Mouse (Mus musculus) neural tube, embryonic 11.5 days (tissue): ENCODE results near the gene Pth2. TPM values are rescaled to one million over a fixed set of nuclear protein-coding genes. Genes with fewer than 3 reads are reported as not detected.

ENCODE experiments used
- ATAC-seq: fragments of 200-750 bp; cut with Nextera tagmentation; 2 replicates; pipeline ENCODE4 v1.8.0; 2017; ENCODE audit warnings: moderate number of reproducible peaks, mild to moderate bottlenecking, moderate TSS enrichment, moderate library complexity; ENCODE audit not compliant: insufficient read depth, low FRiP score, low TSS enrichment
- DNase-seq: peaks from one replicate; pipeline ENCODE4 v3.0.0-alpha.2; 2015; ENCODE audit warnings: low spot score
- H3K27ac ChIP-seq: fragments of 300-500 bp; sonication (generic); 2 replicates; pipeline ENCODE4 v1.5.1; 2014; ENCODE audit warnings: low read depth, mild to moderate bottlenecking, low read length
- H3K27me3 ChIP-seq: fragments of 300-500 bp; sonication (generic); 2 replicates; pipeline ENCODE4 v1.6.1; 2014; ENCODE audit warnings: mild to moderate bottlenecking, low read length, mixed read lengths; ENCODE audit not compliant: control insufficient read depth, insufficient read depth
- H3K36me3 ChIP-seq: fragments of 300-500 bp; sonication (generic); 2 replicates; pipeline ENCODE4 v1.6.1; 2014; ENCODE audit warnings: mild to moderate bottlenecking, low read length, moderate library complexity, mixed read lengths; ENCODE audit not compliant: control insufficient read depth, insufficient read depth
- H3K4me1 ChIP-seq: fragments of 300-500 bp; sonication (generic); 2 replicates; pipeline ENCODE4 v1.6.1; 2014; ENCODE audit warnings: low read length, mixed read lengths; ENCODE audit not compliant: control insufficient read depth, insufficient read depth
- H3K4me2 ChIP-seq: fragments of 300-500 bp; sonication (generic); 2 replicates; pipeline ENCODE4 v1.6.1; 2014; ENCODE audit warnings: low read depth, mild to moderate bottlenecking, moderate library complexity
- H3K4me3 ChIP-seq: fragments of 300-500 bp; sonication (generic); 2 replicates; pipeline ENCODE4 v1.5.1; 2014; ENCODE audit warnings: low read depth, low read length
- H3K9ac ChIP-seq: fragments of 300-500 bp; sonication (generic); 2 replicates; pipeline ENCODE4 v1.6.1; 2014; ENCODE audit warnings: mild to moderate bottlenecking, low read length
- H3K9me3 ChIP-seq: fragments of 300-500 bp; sonication (generic); 2 replicates; pipeline ENCODE4 v1.6.1; 2016; ENCODE audit warnings: low read length; ENCODE audit not compliant: control insufficient read depth
- WGBS: fragments of 180-500 bp; shearing (Covaris S2); extraction: QIAGEN DNeasy Blood & Tissue Kit; methylation state at CpG from one replicate; pipeline ENCODE4 v1.1.7; 2014; 5-methylcytosine and 5-hydroxymethylcytosine counted together
- polyA plus RNA-seq: library from polyadenylated mRNA; unstranded; fragments of >200 nt; fragmentation: Nextera tagmentation; extraction: Ambion mirVana; gene quantifications from 2 replicates; pipeline ENCODE4 v1.2.1, GENCODE M21; 2014

Pth2 gene
- polyA plus RNA-seq = not detected in 2 replicates

DNA sequence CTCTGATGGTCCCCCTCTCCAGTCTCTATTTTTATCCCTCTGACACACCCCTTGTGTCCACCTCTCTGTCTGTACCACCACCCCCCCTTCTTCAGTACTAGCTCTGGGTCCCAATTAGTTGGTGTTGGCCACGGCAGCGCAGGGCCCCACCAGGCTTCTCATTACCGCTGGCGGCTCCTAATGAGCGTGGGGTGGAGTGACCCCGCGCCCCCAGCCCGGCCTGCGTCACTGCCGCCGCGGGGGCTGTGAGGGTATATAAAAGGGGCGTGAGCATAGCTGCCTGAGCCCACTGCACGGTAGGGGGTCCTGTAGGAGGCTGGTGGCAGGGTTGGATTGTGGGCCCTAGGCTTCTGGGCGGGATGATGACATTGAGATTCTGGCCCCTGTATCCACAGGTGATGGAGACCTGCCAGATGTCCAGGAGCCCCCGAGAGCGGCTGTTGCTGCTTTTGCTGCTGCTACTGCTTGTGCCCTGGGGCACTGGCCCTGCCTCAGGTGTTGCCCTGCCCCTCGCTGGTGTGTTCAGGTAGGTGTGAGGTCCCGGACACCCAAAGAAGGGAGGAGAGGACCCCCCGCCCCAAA is at the start of gene Pth2:
Pth2 (plus strand) TSS at position 100 of the 582 bp plus-strand sequence.
- H3K4me2 ChIP-seq = no peak within 1 kb of the TSS; the same call in 1 of the 2 replicates
- no peak within 1 kb of the TSS for H3K27ac ChIP-seq
- no peak within 1 kb of the TSS for H3K9ac ChIP-seq
- H3K4me1 ChIP-seq = peaks cover 8% of the 10 kb centered on the region
- H3K4me3 ChIP-seq = peak within 1 kb of the TSS; percentile 10; the same call in 1 of the 2 replicates
- WGBS = 16% methylated on average over 19 of the region's 20 CpGs
- ATAC-seq (no peak), DNase-seq (no peak)
- H3K36me3 ChIP-seq = no peaks in the 10 kb centered on the region
- no peaks in the 10 kb centered on the region for H3K9me3 ChIP-seq
- H3K27me3 ChIP-seq = peaks cover 95% of the 10 kb centered on the region

DNA sequence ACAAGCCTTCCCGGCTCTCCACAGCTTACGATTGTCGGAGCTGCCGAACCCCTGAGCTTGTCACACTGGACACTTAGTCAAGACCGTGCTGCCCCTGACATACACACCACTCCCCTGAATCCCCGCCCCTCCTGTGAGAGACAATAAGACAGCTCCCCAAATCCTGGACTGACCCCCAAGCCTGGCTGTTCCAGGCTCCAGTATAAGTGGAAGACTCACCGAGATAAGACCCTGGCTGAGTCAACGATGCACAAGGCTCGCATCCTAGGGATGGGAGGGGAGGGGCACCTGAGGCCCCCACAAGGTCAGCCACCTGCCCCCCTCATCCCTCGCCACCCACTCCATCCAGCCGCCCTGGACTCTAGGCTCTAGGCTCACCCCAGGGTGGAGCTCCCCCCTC is 48.9 kb upstream of the Pth2 start:
- H3K4me1 ChIP-seq = peaks cover 9% of the 10 kb centered on the region
- no peak overlapping the region for H3K4me2 ChIP-seq
- H3K9ac ChIP-seq = no peak overlapping the region
- H3K36me3 ChIP-seq = peaks cover 7% of the 10 kb centered on the region
- H3K27me3 ChIP-seq = no peaks in the 10 kb centered on the region
- H3K4me3 ChIP-seq = no peak overlapping the region
- H3K27ac ChIP-seq = no peak overlapping the region
- 84% methylated on average over 11 of the region's 11 CpGs for WGBS
- H3K9me3 ChIP-seq = no peaks in the 10 kb centered on the region
- no peak for ATAC-seq
- no peak for DNase-seq

DNA sequence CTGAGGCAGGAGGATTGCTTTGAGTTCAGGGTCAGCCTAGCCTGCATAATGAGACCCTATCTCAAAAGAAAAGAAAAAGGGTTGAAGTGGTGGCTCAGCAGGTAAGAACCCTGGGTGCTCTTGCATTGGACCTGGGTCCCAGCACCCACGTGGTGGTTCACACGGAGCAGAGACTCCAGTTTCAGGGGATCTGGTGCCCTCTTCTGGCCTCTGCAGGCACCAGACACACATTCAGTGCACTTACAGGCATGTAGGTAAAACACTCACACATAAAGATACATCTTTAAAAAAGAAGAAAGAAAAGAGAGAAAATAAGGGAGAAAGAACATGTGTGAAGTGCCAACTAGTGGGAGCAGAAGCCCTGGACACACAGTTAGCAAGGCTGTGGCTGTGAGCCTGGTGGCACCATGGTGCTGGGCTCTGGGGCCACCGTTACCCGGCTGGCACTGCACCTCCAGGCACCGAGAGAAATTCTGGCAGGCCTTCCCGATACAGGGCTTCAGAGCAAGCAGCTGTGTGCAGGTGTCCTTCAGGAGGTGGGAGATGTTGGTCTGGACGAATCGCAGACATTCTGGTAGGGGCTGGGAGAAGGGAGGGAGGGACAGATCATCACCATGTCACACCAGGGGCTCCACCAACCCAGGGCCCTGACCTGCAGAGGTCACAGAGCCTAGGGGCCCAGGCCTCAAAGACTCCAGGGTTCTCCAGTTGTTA is 47.2 kb upstream of the Pth2 start:
- 75% methylated on average over 8 of the region's 8 CpGs for WGBS
- ATAC-seq = no peak

DNA sequence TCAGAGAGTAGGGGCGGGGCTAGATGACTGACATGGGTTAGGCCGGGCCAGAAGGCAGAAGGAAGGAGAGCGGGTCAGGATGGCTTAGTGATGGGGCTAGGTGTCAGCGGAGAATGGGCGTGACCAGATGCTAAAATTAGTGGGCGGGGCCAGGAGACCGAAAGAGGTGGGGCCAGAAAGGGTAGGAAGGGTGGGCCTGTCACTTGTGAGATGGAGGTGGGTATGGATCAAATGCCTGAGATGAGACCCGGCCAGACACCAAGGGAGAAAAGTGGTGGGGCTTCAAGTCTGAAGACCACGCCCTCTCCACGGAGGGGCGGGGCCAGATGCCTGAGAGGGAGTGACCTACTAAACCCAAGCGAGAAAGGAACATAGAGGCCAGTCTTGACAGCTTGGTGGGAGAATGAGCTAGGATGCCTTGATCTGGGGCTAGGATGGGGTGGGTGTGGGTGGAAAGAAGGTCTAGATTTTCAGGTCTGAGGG is 46.2 kb upstream of the Pth2 start:
- DNase-seq = peak; percentile 45
- no peak overlapping the region for H3K27ac ChIP-seq
- 10% methylated on average over 12 of the region's 12 CpGs for WGBS

More for the DNA sequence above, 47.2 kb upstream of the Pth2 start:
- no peak overlapping the region for H3K4me3 ChIP-seq
- H3K9ac ChIP-seq = no peak overlapping the region
- H3K4me1 ChIP-seq = no peaks in the 10 kb centered on the region; the same call in 1 of the 2 replicates
- H3K27ac ChIP-seq = no peak overlapping the region
- H3K9me3 ChIP-seq = no peaks in the 10 kb centered on the region
- DNase-seq = no peak
- no peaks in the 10 kb centered on the region for H3K36me3 ChIP-seq
- H3K4me2 ChIP-seq = no peak overlapping the region
- H3K27me3 ChIP-seq = no peaks in the 10 kb centered on the region

DNA sequence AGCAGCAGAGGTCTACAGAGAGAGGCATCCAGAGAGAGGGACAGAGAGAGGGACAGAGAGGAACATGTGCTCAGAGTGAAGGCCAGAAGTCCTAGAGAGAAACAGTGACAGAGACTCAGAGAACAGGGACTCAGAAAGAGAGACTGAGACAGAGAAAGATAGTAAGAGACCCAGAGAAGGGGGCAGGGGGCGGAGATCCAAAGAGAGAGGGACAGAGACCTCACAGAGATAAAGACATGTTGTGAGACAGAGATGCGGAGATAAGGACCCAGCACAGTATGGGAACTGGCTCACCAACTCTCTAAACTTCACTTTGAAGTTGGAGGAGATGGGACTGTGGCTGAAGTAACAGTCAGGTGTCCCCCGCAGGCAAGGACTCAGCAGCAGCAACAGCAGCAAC is 45.4 kb upstream of the Pth2 start:
- WGBS = 69% methylated on average over 3 of the region's 3 CpGs
- no peaks in the 10 kb centered on the region for H3K27me3 ChIP-seq
- no peak overlapping the region for H3K27ac ChIP-seq
- H3K9ac ChIP-seq = no peak overlapping the region
- H3K4me2 ChIP-seq = peak overlapping the region; percentile 66
- no peaks in the 10 kb centered on the region for H3K4me1 ChIP-seq
- ATAC-seq (no peak), DNase-seq (no peak)
- peak overlapping the region; percentile 42; the same call in 1 of the 2 replicates for H3K4me3 ChIP-seq
- no peaks in the 10 kb centered on the region for H3K36me3 ChIP-seq
- no peaks in the 10 kb centered on the region for H3K9me3 ChIP-seq

More for the DNA sequence above, 46.2 kb upstream of the Pth2 start:
- Histone ChIP-seq H3K4me2 (no peak overlapping the region), H3K27me3 (no peaks in the 10 kb centered on the region), H3K9me3 (no peaks in the 10 kb centered on the region), H3K36me3 (no peaks in the 10 kb centered on the region), H3K9ac (no peak overlapping the region), H3K4me3 (no peak overlapping the region), H3K4me1 (no peaks in the 10 kb centered on the region; the same call in 1 of the 2 replicates)
- no peak for ATAC-seq

DNA sequence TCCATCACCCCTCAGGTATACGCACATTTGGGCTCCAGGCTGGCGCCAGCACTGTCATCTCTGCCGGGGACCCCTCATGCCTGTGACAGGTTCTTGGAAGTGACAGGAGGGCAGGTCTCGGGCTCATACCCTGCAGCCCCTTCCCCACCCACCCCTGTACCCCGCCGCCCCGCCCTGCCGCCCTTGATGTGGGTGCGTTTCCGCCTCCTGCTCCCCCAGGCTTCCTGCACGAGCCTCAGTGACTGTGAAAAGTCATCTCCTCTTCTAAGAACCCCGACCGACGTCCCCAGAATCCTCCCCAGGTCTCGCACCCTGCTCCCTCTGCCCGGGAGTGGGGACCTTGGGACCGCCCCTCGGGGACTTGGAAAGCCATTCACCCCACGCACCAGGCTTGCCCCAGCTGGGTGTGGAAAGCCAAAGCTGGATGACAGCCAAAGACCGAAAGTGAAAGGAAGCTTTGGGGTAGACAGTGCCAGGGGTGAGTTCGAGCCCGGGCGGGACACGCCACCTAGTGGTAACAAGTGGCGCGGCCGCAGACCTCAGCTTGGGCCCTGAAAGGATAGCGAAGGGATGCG is 44.7 kb upstream of the Pth2 start, which contains the start of the genes Gm45713 and Flt3l:
Gm45713 (minus strand) TSS at position 239 of the 575 bp plus-strand sequence.
Flt3l (minus strand) TSS at position 440 of the 575 bp plus-strand sequence.
- no peaks in the 10 kb centered on the region for H3K4me1 ChIP-seq
- no peak within 1 kb of the TSS for H3K27ac ChIP-seq
- H3K4me2 ChIP-seq = peak within 1 kb of the TSS; percentile 66

DNA sequence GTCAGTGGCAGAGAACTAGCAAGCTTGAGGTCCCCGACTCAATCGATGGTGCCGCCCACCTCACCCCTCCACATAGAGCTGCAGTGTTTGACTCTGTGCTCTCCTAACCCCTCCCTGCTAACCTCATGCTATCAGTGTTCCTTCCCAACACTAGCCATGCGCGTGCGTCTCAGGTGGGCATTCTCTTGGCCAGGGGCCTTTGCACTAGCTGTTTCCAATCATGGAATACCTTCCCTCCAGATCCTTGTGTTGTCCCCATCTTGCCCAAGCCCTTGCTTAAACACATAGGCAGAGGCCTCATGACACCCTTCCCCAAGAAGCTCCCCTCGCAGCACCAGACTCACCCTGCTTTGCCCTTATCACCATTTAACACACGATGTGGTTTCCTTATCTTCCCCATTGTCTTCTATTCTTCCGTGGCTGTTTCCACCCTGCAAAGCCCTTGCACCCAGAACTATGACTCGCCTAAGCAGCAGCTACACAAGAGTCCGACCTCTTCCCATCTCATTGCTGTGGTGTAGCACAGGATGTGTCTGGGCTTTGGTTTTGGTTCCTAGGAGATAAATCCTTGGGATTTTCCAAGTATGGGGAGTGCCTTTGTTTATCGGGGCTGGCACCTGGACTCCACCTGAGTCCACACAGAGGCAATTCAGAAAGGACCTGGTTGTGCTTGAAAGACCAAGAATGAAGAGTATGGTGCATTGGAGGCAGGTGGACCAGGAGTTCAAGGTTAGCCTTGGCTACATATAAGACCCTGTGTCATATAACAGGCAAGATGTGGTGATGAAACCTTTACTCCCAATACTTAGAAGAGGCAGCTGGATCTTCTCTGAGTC is 43.4 kb upstream of the Pth2 start:
- ATAC-seq = no peak

More for the DNA sequence above, 44.7 kb upstream of the Pth2 start, which contains the start of the genes Gm45713 and Flt3l:
- Histone ChIP-seq H3K9ac (peak within 1 kb of the TSS; percentile 55), H3K27me3 (no peaks in the 10 kb centered on the region), H3K36me3 (no peaks in the 10 kb centered on the region), H3K9me3 (no peaks in the 10 kb centered on the region), H3K4me3 (peak within 1 kb of the TSS; percentile 42)
- ATAC-seq = peak; percentile 78
- DNase-seq = peak; percentile 86
- 3% methylated on average over 29 of the region's 29 CpGs for WGBS

DNA sequence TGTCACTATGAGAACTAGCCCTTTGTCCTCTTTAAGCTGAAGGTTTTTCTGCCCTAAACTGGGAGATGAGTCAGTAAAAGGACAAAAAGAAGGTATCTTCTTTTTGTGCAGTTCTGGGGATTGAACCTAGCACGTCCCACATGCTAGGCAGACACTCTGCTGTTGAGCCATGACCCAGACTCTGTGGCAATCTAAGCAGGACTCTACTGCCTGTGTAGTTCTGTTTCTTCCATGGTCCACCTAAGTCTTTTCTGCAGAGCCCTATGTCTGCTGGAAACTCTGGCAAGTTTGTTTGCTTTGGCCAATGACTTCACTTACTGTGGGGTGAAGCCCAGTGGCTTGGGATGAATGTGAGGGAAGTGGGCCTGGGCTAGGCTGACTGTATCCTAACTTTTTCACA is 42.4 kb upstream of the Pth2 start:
- H3K27me3 ChIP-seq = no peaks in the 10 kb centered on the region
- no peak overlapping the region for H3K27ac ChIP-seq
- no peaks in the 10 kb centered on the region for H3K9me3 ChIP-seq
- WGBS = 88% methylated on average over 1 of the region's 1 CpGs
- no peaks in the 10 kb centered on the region for H3K4me1 ChIP-seq
- DNase-seq (no peak), ATAC-seq (no peak)
- H3K9ac ChIP-seq = no peak overlapping the region
- peaks cover 4% of the 10 kb centered on the region; the same call in 1 of the 2 replicates for H3K36me3 ChIP-seq
- no peak overlapping the region for H3K4me2 ChIP-seq
- H3K4me3 ChIP-seq = no peak overlapping the region

More for the DNA sequence above, 43.4 kb upstream of the Pth2 start:
- no peak overlapping the region for H3K27ac ChIP-seq
- no peak overlapping the region for H3K4me2 ChIP-seq
- no peaks in the 10 kb centered on the region for H3K4me1 ChIP-seq
- no peak for DNase-seq
- no peak overlapping the region for H3K4me3 ChIP-seq
- H3K27me3 ChIP-seq = no peaks in the 10 kb centered on the region
- no peaks in the 10 kb centered on the region for H3K36me3 ChIP-seq
- H3K9me3 ChIP-seq = no peaks in the 10 kb centered on the region
- 83% methylated on average over 12 of the region's 12 CpGs for WGBS
- H3K9ac ChIP-seq = no peak overlapping the region
